Mouse (Mus musculus) 3134 (cell line): ENCODE results near the gene Nrg4.
"Not testable (repeated sequence)": the region's sequence is repeated elsewhere in the genome, so short reads cannot be mapped to it uniquely, and the experiment has no call there.

ENCODE experiments used
- DNase-seq: peaks from one replicate; pipeline ENCODE4 v3.0.0-alpha.2; 2011; ENCODE audit warnings: low spot score; ENCODE audit not compliant: insufficient read length; ENCODE audit errors: extremely low read depth

The Nrg4 gene

DNA sequence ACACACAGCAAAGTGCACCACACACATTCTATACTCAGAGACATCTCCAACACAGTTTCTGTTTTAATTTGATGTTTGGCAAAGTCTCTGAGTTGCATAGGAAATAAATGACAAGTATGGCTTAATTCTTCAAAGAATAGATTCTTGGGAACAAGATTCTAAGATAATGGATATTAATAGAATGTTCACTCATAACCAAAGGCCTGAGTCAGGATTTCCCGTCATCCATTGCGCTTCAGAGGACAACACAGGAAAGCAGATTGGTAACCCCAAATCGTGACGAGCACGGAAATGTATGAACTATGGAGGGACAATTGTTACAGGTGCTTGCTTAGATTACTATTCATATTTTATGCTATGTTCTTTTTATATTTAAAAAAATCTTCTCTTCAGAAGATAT, 71.6 kb downstream of the Nrg4 start:
- no peak for DNase-seq

DNA sequence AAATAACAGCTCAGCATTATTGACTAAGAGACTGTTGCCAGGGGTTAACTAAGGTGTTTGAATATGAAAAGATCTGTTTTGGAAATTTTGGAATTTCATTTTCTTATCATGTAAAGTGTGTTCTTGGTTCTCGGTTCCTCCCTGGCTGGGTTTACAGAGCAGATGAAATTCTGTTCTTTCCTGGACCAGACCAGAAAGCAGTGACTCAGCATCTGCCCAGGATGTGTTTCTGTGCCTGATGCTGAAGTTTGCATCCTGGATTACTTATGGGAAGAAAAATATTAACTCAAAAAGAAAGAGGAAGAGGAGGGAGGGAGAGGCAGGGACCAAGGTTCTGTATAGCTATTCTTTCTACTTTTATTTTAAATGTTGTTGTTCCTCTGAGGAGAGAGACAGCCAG, 72.8 kb downstream of the Nrg4 start:
- DNase-seq, result no peak

DNA sequence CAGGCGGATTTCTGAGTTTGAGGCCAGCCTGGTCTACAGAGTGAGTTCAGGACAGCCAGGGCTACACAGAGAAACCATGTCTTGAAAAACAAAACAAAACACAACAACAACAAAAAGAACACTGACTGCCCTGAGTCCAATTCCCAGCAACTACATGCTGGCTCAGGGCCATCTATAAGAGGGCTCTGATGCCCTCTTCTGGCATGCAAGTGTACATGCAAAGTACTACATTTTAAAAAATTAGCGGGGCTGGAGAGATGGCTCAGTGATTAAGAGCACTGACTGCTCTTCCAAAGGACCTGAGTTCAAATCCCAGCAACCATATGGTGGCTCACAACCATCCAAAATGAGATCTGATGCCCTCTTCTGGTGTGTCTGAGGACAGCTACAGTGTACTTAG, 74.5 kb downstream of the Nrg4 start:
- DNase-seq, result not testable (repeated sequence)

DNA sequence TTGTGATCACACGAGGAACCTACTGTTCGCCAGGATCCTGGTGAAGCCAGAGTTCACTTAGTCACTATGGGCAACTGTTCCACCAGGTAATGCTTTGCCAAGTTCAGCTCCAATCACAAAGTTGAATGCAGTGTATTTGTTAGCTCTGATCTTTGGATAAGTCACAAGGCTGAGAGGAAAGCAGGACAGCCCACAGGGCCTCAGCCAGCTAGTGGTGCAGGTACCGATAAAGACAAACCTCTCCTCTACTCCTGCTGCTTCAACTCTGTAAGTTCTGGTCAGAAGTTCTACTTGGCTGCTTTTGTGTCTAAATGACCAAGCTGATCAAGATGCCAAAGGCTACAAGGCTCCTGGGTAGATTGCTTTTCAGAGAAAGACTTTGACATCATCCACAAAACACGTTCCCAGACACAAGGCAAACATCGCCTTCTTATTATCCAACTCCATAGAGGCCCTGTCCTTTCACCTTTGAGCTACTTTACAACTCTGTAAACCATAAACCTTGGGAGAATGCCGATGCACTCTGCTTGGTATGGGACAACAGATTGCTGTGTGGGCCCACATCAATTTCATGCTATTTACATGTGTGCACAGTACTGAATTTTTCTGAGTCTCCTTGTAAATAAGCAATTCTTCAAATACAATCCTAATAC, 75.9 kb downstream of the Nrg4 start:
- DNase-seq, result no peak

DNA sequence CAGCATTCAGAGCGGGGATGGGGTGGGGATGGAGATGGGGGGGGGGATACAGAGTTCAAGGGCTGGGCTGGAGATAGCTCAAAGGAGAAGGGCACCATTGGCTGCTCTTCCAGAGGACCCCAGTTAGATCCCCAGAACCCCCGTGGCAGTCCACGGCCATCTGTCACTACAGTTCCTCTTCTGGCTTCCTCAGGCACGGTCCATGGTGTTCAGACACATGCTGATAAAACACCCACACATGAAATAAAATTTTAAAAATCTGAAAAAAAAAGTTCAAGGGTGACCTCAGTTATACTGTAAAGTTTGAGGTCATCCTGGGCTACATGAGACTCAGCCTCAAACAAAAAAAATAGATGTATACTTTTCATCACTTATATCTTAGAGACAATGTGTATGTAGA, 78.2 kb downstream of the Nrg4 start:
- no peak for DNase-seq

DNA sequence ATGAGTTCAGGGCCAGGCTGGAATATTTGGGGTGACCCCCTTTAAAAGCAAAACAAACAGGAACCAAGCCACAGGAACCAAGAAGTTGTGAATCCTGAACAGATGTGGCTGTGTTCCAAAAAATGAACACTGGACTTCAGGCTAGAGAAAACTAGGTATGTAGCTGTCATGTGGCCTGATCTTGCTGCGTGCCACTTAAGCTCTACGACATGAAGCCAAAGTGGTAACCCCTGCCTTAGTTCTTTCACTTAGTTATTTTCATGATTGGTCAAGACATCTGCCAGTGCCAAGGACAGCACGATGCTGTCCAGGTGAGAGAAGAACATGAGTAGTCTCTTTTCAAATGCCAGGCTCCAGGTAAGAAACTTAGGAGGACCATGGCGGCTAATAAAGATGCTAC, 79.7 kb downstream of the Nrg4 start:
- DNase-seq, result no peak

DNA sequence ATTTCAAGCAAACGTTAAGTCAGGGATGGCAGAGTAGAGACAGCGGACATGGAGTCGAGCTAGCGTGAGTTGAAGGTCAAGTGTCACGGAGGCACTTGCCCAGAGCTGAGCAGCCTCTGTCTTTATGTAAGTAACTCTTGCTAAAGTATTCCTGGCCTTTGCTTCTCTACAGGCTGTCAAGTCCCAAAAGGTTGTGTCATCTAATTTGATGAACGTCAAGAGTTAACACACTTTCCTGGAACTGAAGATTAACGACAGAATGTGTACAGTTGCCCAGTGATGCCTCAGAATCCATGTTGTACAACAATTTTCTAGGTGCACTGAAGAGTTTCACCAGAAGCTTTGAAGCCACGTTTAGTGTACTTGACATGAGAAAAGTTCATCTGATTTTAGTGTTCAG, 80.2 kb downstream of the Nrg4 start:
- no peak for DNase-seq

DNA sequence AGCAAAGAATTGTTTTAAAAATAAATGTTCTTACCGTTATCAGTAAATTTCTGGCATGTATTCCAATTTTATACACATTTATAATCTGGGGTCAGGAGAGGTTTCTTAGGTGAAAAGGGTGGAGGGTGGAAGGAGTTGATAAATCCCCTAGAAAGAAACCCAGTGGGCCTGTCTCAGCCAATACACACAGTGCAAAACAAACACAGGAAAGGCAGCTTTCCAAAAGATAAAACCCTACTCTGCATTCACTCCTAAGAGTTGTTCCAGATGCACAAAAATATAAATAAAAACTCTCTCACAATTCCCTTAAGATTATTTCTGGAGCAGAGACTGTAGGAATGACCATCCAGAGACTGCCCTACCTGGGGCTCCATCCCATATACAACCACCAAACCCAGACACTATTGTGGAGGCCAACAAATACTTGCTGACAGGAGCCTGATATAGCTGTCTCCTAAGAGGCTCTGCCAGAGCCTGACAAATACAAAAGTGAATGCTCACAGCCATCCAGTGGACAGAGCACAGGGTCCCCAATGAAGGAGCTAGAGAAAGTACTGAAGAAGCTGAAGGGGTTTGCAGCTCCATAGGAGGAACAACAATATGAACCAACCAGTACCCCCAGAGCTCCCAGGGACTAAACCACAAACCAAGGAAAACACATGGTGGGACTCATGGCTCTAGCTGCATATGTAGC, 81.4 kb downstream of the Nrg4 start:
- DNase-seq, result not testable (repeated sequence)

DNA sequence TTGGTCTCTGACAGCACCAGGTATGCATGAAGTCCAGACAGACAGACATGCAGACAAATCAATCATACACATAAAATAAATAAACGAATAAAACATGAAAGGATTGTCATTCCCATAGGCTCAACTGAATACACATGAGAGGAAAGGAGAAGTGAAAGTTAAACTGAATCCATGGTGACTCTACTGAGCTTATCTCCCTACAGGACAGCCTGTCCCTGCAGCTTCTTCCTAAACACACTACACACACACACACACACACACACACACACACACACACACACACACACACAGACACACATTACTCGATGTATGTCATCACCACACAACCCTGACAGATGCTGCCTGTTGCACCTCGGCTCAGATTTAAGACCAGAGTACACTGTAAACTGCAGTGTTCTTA, 82.6 kb downstream of the Nrg4 start:
- no peak for DNase-seq

DNA sequence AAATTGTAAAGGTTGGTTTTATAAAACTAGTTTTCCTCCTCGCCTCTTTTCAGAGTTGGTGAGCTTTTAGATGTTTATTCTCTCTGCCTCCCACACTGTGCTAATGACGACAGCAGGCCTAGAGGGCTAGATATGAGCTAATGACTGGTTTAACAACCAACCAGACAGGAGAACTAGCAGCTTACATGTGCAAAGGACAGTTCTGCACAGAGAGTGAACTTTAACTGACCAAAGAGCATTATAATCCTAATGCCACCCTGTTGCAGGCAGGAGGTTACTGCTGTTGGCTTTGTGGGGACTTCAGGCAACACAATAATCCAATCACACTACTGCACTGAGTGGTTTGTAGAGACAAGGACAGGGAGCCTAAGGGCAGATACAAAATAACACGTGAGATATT, 83.4 kb downstream of the Nrg4 start:
- no peak for DNase-seq

DNA sequence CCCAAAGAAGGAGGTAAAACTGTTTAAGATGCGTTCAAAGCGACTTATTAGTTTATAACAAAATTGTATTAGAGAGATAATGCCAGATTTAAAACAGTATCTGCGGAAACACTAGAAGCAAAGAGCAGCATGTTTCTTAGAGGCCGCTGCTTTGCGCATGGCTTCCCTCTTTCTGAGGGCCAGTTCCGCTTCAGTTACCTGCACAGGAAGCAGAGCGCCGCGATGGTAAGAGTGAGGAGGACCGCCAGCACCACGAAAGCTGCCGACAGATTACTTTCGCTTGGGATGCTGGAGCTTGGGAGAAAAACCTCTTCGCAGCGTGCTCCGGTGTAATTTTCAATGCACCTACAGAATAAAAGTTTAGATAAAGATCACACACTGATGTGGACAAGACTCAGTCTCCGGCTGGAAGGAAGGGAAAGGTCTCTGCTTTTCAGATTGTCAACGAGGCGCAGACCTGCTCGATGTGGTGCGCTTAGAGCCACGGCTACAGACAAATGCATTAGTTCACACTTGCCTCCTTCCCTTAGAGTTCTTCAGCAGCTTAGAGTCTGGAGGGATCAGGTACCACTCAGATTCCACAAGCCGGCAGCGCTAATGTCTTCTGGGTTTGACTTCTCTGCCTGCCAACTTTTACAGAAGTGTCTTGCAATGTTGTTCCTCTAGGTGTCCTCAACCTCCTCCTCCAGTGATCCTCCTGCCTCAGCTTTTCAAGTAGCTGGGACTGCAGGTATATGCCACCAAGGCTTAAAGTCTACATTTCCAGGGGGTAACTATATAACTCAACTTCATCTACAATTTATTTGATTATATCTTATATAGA, 84.6 kb downstream of the Nrg4 start:
- no peak for DNase-seq

DNA sequence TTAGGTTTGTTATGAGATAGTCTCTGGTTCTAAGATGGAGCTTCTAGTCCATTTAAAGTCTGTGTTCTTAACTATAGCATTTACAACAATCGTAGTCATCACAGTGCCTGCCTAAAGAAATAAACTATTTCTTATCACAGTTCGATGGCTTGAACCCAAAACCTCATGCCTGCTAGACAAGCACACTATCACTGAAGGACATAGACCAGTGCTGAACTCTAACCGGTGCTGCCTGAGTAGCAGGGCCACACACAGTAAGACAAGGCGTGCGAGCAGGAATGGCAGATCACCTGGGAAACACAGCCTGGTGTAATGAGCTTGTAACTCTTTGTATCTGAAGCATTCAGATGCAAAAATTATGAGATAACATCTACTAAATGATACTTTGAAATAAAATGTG, 85.8 kb downstream of the Nrg4 start:
- no peak for DNase-seq

DNA sequence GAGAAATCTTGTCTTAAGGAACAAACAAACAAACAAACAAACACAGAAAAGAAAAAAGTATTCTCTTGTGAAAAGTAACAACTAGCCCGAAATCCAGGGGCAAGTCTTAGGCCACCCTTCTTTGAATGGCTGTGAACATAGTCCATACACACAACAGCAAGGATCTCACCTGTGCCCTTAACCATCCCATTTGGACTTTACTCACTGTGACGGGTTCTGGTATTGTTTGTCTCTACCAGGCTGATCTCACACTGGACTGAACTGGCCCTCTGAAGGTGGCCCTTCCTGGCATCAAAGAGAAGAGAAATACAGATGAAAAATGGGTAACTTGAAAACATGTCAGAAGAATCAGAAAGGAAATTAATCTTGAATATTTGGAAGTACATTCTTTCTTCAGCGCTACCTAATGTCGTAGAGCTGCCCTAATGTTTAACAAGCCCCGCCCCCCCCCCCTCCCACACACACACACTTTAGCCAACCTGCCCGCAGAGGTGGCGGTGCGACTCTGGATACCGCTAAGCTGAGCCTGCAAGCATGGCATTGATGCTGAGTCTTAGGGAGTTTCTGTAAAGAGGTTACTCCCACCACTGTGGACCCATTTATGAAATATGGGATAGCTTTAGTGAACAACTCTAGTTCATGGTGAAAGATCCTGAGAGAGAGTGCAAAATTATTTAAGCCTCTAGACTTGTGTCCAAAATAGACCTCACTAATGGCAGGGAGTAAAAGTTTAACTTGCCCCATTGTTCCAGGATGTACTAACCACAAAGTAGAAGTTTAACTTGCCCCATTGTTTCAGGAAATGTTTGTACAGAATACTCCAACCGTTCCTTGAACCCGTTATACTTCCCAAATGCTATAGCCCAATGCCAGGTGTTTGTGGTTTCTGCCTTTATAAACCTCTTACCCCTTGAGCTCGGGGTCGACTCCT, 90.1 kb downstream of the Nrg4 start:
- no peak for DNase-seq

DNA sequence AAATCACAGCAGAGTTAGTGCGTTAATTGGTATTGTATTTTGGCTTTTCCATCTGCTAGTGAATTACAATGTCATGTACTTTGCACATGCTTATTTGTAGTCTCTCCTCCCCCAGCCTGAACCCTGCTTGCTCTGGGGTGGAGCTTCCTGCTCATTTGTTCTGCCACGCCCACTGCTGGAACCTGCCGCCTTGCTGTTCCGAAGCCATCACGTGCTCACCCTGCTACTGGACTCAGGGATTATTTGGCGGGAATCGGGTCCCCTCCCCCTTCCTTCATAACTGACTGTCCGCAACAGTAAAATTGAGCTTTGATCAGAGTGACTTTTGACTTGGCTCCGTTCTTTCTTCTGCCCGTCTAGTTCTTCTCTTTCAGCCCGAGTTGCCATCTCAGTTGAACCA, 93.6 kb downstream of the Nrg4 start:
- not testable (repeated sequence) for DNase-seq

DNA sequence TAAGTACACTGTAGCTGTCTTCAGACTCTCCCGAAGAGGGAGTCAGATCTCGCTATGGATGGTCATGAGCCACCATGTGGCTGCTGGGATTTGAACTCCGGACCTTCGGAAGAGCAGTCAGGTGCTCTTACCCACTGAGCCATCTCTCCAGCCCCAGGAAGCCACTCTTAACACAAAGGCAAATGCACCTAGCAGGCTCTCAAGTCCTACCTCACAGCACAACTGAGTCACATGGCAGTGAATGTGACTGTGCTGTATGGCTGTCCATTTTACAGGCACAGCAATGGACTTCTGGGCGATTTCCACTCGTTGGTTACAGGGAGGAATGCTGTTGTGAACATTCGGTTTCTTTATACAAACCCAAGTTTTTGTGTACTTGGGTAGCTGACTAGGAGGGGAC, 94.1 kb downstream of the Nrg4 start:
- DNase-seq, result no peak

DNA sequence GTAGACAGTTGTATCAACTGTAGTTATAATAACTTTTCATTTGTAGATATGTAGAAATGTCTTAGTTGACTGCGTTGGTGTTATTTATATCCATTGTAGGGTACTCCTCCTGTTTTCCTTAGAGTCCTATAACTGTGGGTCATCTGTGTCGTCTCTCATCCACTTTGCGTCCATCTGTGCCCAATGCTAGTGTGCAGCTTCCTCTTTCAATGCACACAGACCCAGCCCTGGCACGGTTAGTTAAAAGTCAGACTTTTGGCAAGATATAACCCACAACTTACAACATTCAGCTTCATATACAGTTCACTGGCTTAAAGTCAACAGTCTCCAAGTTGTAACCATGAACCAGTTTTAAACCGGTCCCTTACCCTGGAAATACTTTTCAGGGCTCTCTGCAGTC, 94.5 kb downstream of the Nrg4 start:
- DNase-seq, result no peak

DNA sequence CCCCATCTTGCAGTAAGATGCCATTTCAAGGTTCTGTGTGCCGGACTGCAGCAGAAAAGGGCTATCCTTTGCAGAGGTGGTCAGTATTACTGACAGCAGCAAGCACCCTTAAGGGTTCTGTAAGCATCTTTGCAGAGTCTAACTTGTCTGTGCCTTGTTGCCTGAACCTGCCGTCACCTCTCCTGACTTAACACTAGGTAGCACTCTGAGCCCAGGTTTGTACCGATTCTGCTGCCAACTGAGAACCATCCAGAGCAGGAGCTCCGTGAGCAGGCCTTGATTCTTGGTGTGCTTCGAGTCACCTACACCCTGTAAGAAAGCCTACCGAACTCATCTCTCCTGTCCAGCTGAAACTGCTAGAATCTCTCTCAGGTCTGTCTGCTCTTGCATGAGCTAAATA, 95.1 kb downstream of the Nrg4 start:
- no peak for DNase-seq

DNA sequence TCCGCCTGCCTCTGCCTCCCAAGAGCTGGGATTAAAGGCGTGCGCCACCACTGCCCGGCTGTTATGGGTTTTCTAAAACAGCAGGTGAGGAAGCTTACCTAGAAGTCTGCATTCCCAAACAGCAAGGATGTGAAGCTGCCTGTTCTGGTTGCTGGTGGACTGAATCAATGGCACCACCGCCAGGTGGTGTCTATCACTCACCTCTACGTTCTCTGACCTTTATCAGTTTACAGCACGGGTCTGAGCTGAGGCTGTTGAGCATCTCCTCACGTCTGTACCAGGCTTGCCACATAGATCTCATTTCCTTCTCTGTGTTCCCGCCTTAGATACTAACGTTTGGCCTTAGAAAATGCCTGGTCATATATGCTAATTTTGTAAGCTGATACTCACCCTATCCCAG, 97.6 kb downstream of the Nrg4 start:
- no peak for DNase-seq

DNA sequence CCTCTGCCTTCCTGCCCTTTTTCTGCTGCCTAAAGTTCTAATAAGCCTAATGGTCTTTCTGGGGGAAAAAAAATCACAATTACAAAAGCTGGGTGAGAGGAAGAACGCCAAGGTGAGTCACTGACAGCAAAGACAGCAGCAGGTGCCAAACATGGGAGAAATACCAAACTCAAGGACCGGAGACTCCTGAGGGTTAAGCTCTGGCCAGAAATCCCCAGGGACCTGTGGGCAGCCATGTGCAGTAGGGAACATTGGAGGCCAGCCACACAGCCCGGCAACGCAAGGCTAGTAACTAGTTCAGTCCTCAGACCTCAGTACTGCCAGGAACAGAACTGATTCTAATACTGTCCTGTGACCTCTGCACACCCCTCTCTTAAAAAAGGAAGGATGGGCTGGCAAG, 98.5 kb downstream of the Nrg4 start:
- peak; percentile 74 for DNase-seq

DNA sequence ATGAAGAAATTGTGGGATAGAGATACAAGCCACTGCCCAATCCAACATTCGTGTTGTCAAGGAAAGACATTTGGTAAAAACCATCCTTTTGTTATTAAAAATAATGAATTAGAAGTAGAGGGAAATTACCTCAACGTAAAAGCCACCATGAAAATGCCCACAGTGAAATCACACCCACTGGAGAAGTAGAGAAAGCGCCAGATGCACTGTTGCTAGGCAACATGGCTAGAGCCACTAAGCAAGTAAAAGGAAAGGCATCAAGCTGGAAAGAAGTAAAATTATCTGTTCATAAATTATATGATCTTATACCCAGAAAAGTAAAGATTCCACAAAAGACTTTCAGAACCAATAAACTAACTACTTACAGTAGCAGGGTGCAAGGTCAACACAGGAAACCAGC, 100.4 kb downstream of the Nrg4 start:
- no peak for DNase-seq
